Mouse (Mus musculus) erythroblast, embryonic 14.5 days (primary cell): Measurements from ENCODE around the gene Rell1. TPM values are rescaled to one million over a fixed set of nuclear protein-coding genes. Genes with fewer than 3 reads are reported as not detected.
A peak's percentile ranks its signal among the peaks of the same experiment; 100 is the strongest.

Experiments
- H3K27me3 ChIP-seq: 2 replicates; pipeline ENCODE4 v1.6.1; 2012; ENCODE audit warnings: inconsistent platforms; ENCODE audit not compliant: control insufficient read depth
- H3K36me3 ChIP-seq: 2 replicates; pipeline ENCODE4 v1.6.1; 2012; ENCODE audit warnings: mild to moderate bottlenecking, inconsistent platforms; ENCODE audit not compliant: control insufficient read depth
- H3K4me1 ChIP-seq: 2 replicates; pipeline ENCODE4 v1.6.1; 2012; ENCODE audit warnings: inconsistent platforms; ENCODE audit not compliant: control insufficient read depth
- H3K4me3 ChIP-seq: replicated peaks from 2 replicates; pipeline ENCODE3; 2012; ENCODE audit warnings: moderate library complexity, mild to moderate bottlenecking, inconsistent platforms
- H3K9me3 ChIP-seq: 2 replicates; pipeline ENCODE4 v1.6.1; 2012; ENCODE audit warnings: low read length, inconsistent platforms, mixed read lengths; ENCODE audit not compliant: control insufficient read depth
- GATA1 ChIP-seq: IDR thresholded peaks from 2 replicates; pipeline ENCODE4 v1.6.1; 2012; ENCODE audit warnings: low read length, inconsistent platforms, mixed read lengths
- TAL1 ChIP-seq: IDR thresholded peaks from 3 replicates; pipeline ENCODE4 v1.6.1; 2012; ENCODE audit warnings: low read length, inconsistent platforms, mixed read lengths
- polyA plus RNA-seq: library from polyadenylated mRNA; stranded (reverse); fragments of >175 nt; gene quantifications from 2 replicates; pipeline ENCODE4 v1.2.3, GENCODE M21; 2012

The Rell1 gene
- polyA plus RNA-seq, 1 experiment, result 1.8 TPM

GRCm38 (mm10) chr5:63970281-63970732 lies 1.6 kb upstream of the Rell1 start:
- no peak for TF ChIP-seq TAL1
- no peak for TF ChIP-seq GATA1
- no peaks in the 10 kb centered on the region for H3K9me3 ChIP-seq
- no peaks in the 10 kb centered on the region for H3K36me3 ChIP-seq
- H3K4me1 ChIP-seq, result peaks cover 35% of the 10 kb centered on the region
- H3K27me3 ChIP-seq, result peaks cover 10% of the 10 kb centered on the region
- H3K4me3 ChIP-seq, result no peak overlapping the region

DNA sequence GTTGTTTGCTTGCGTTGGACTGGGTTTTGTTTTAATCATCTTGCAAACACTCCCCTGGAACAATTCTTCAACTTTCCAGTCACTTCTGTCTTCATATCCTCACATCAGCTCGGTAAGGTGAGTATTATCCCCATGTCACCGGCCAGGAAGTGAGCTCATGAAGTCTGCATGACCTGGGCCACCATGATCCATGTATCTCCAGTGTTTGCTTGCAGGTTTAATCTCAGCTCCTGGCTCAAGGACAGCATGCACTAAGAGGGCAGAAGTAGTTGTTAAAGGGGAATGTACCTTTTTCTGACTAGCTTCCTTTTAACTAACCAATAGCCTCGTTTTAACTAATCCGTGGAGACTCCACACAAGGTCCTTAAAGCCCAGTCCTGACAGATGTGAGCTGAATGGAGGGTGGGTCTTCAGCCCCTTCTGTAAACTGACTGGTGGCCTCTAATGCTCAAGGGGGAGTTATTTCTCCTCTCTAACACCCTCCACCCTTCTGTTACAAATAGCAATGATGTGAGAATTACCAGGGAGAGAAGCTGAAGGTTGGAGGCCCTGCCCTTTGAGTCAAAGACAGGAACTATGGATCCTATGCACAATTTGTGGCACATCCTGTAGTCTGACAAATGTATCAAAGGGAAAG lies 897 bp upstream of the Rell1 start:
- H3K4me3 ChIP-seq, result peak overlapping the region; percentile 92
- no peak for TF ChIP-seq TAL1
- TF ChIP-seq GATA1, result no peak
- H3K36me3 ChIP-seq, result no peaks in the 10 kb centered on the region
- H3K9me3 ChIP-seq, result no peaks in the 10 kb centered on the region
- peaks cover 35% of the 10 kb centered on the region for H3K4me1 ChIP-seq
- peaks cover 10% of the 10 kb centered on the region for H3K27me3 ChIP-seq

DNA sequence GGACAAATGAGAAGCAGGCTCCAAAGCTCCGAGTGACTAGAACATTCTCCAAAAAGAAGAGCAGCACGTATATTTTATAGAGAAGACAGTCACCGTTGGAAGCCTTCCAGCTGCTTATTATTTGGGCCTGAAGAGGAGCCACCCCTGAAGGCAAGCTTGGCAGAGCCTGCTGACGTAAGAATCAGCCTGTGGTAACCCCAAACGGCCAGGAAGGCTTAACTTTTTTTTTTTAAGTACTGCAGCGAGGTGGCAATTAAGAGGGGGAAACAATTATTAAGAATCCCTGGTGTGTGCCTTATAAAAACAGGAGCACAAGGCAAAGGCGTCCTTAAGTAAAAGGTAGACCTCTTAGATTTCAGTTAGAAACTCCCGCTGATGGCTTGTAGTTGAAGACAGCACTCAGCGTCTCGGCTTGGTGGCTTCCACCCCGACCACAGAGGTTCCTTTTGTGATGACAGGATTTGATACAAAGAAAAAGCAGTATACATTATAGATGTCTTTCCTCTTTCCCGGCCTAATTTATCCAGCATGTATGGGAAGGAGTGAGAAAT lies 1.0 kb downstream of the Rell1 start:
- Histone ChIP-seq H3K27me3 (peaks cover 10% of the 10 kb centered on the region), H3K36me3 (no peaks in the 10 kb centered on the region), H3K9me3 (no peaks in the 10 kb centered on the region), H3K4me1 (peaks cover 35% of the 10 kb centered on the region), H3K4me3 (peak overlapping the region; percentile 92)
- TF ChIP-seq TAL1 (no peak), GATA1 (no peak)

- TF ChIP-seq TAL1, result no peak
- no peak for TF ChIP-seq GATA1
Measured at GRCm38 (mm10) chr5:63966379-63966778, 2.3 kb downstream of the Rell1 start.

DNA sequence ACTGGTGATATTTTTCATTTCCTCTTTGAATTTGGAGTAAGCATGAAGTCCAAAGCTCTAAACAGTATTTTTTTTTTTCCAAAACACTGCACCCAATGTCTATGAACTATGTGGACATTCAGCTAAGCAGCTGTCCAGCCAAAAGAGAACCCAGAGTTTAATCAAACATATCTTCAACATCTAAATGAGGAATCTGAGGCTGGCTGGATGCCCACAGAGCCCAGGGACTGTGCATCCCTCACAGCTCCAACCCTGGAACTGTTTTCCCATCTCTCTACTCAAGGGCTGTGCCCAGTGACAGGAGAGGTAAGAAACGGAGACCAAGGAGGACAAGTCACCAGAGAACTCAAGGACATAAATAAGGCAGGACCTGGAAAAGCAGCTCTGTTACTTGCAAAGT lies 2.8 kb downstream of the Rell1 start:
- no peaks in the 10 kb centered on the region for H3K36me3 ChIP-seq
- peaks cover 10% of the 10 kb centered on the region for H3K27me3 ChIP-seq
- peaks cover 35% of the 10 kb centered on the region for H3K4me1 ChIP-seq
- H3K9me3 ChIP-seq, result no peaks in the 10 kb centered on the region
- TF ChIP-seq GATA1, result no peak
- TF ChIP-seq TAL1, result no peak
- H3K4me3 ChIP-seq, result no peak overlapping the region

More at GRCm38 (mm10) chr5:63966379-63966778, 2.3 kb downstream of the Rell1 start:
- peaks cover 10% of the 10 kb centered on the region for H3K27me3 ChIP-seq
- H3K36me3 ChIP-seq, result no peaks in the 10 kb centered on the region
- H3K4me1 ChIP-seq, result peaks cover 35% of the 10 kb centered on the region
- no peak overlapping the region for H3K4me3 ChIP-seq
- no peaks in the 10 kb centered on the region for H3K9me3 ChIP-seq

DNA sequence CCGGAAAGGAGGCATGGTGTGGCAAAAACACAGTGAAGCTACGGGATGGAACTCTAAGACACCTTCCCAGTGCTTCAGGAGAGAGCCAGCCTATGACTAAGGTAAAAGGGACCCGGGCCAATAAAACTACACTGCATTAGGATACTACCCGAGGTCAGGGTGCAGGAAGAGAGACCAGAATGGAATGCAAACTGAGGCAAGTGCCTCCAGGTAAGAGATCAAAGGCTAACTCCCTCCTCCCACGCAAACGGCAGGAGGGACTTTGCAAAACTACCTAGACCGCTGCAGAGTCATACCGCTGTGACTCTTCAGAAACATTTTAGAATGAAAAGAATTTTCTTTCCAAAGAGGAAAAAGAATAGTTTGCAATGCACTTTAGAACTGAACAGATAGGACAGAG lies 4.1 kb downstream of the Rell1 start:
- peaks cover 2% of the 10 kb centered on the region; the same call in 1 of the 2 replicates for H3K36me3 ChIP-seq
- TF ChIP-seq TAL1 (no peak), GATA1 (no peak)
- no peak overlapping the region for H3K4me3 ChIP-seq
- no peaks in the 10 kb centered on the region for H3K9me3 ChIP-seq
- H3K4me1 ChIP-seq, result peaks cover 26% of the 10 kb centered on the region
- H3K27me3 ChIP-seq, result peaks cover 10% of the 10 kb centered on the region

- Histone ChIP-seq H3K4me3 (no peak overlapping the region), H3K36me3 (peaks cover 2% of the 10 kb centered on the region; the same call in 1 of the 2 replicates), H3K27me3 (no peaks in the 10 kb centered on the region), H3K9me3 (no peaks in the 10 kb centered on the region), H3K4me1 (peaks cover under 1% of the 10 kb centered on the region; the same call in 1 of the 2 replicates)
- no peak for TF ChIP-seq TAL1
- TF ChIP-seq GATA1, result no peak
Measured at GRCm38 (mm10) chr5:63961726-63962125, 7.0 kb downstream of the Rell1 start.

DNA sequence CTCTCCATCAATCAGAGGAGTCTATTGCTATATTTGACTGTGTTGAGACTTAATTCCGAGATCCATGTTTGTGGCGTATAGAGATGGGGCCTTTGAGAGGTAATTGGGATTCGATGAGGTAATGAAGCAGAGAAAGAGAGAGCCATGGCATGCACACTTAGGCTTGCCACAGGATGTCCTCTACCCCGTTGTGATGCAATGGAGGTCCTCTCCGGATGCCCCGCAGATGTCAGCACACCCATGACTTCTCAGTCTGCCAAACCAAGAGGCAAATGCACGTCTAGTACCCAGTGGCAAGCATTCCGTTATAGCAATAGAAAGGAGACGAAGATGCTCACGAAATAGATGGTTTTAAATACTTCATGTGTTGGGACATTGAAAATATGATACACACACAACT lies 8.1 kb downstream of the Rell1 start:
- no peaks in the 10 kb centered on the region for H3K4me1 ChIP-seq
- TF ChIP-seq GATA1 (no peak), TAL1 (no peak)
- H3K4me3 ChIP-seq, result no peak overlapping the region
- H3K36me3 ChIP-seq, result peaks cover 2% of the 10 kb centered on the region; the same call in 1 of the 2 replicates
- no peaks in the 10 kb centered on the region for H3K27me3 ChIP-seq
- no peaks in the 10 kb centered on the region for H3K9me3 ChIP-seq

DNA sequence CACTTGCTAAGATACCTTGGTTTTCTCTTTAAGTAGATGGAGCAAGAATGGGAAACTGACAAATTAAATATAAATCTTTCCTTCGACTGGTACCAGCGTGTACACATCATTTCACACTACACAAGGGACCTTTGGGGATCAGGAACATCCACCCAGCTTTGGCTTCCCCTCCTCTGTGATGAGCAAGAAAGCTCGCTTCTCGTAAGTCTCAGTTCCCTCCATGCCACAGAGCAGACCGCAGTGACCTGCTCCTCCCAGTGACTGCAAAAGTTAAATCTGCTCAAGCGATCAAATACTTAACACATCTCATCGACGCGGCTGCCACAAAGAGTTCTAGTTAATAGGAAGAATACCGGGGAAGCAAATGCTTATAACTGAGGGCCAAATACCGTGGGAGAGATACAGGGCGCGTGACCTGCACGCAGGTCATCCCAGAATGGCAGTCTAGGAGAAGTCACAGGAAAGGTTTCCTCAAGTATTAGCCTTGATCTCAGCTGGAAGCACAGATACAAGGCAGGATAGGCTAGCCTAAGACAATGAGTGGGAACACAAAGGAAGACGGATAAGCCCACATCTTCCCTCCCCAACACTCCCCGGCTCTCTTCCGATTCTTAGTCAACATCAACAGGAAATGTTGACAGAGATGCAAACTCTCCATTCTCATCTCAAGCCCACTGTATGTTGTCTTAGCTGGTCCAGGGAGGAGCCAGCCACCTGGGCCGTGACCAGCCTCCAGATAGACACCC lies 9.6 kb downstream of the Rell1 start:
- Histone ChIP-seq H3K27me3 (no peaks in the 10 kb centered on the region), H3K4me3 (no peak overlapping the region), H3K4me1 (no peaks in the 10 kb centered on the region), H3K36me3 (peaks cover 2% of the 10 kb centered on the region; the same call in 1 of the 2 replicates), H3K9me3 (no peaks in the 10 kb centered on the region)
- TF ChIP-seq GATA1, result no peak
- TF ChIP-seq TAL1, result no peak
